Mouse (Mus musculus): ENCODE results near the gene Cltc.

Gene Cltc

DNA sequence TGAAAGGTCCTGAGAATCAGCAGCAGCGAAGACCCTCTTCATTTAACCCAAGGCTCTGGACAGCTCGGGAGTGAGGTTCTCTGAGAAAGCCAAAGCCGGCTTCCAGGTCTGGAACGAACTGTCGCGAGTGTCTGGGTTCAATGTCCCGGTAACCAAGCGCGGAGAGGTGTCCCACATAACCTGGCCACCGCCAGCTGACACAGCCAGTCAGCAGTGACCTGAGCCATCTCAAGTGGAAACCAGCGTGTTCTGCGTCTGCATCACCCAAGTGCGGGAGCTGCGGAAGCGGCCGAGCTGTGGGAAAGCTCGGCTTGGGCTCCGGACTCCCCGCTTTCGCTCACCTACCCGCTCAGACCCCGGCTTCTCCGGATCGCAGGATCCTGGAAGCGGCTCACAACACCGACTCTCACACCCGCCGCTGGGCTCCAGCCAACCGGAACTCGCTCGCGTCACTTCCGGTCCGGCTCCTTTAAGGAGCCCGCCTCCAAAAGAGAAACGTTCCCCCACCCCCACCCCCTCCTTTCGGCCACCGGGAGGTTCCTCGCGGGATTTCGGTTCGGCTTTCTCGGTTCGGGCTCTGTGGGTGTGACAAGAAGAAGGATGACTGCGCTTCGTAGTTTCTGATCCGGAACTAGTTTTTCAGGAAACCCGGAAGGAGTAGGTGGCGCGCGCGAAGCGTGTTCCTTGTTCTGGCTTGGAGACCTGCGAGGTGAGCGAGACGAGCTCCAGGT lies 73.8 kb downstream of the Cltc start, which contains the start of the genes Vmp1 and Ptrh2:
Gene Vmp1, minus strand, starts transcription at position 442 of the 731 bp plus-strand sequence.
Gene Ptrh2, plus strand, starts transcription at position 591 of the 731 bp plus-strand sequence.
- DNase-seq (ENCODE audit: low spot score in 2 of 2) = peak; percentile 89 to 90

DNA sequence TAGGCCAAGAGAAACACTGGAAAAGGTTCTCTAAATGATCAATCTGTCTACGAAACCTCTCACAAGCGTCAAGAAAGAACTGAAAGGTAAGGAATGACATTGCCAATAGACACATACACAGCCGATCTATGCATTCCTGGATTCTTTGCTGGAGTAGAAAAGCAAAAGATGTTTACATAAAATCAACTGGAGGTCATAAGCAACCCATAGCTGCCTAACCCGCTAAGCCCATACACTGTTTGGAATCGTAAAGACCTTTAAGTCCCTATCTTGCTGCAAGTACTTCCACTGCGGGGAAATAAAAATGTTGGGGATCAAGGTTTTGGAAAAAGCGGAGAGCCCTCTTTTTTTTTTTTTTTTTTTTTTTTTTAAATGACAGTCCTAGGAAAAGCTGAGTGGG lies 74.5 kb downstream of the Cltc start:
- no peak for DNase-seq (ENCODE audit: low spot score in 2 of 2)

- no peak for DNase-seq (ENCODE audit: low spot score in 2 of 2)
These were observed 75.9 kb downstream of the Cltc start for GRCm38 (mm10) chr11:86681423-86681822.

GRCm38 (mm10) chr11:86680729-86681128 lies 76.6 kb downstream of the Cltc start:
- DNase-seq (ENCODE audit: low spot score in 2 of 2) = no peak

DNA sequence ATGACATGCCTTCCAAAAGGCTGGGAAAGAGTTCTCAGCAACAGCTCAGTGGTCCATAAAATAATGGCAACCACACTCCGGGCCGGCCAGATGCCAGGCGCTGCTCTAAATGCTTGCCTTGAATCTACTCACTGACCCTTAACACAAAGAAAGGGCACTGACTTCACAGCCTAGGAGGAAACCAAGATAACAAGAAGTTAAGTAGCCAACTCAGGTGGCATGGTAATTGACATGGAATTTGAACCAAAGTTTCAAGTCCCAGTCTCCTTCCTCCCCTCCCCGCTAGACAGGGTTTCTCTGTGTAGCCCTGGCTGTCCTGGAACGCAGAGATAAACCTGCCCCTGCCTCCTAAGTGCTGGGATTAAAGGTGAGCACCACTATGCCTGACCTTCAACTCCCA lies 78.4 kb downstream of the Cltc start:
- no peak for DNase-seq (ENCODE audit: low spot score in 2 of 2)

DNA sequence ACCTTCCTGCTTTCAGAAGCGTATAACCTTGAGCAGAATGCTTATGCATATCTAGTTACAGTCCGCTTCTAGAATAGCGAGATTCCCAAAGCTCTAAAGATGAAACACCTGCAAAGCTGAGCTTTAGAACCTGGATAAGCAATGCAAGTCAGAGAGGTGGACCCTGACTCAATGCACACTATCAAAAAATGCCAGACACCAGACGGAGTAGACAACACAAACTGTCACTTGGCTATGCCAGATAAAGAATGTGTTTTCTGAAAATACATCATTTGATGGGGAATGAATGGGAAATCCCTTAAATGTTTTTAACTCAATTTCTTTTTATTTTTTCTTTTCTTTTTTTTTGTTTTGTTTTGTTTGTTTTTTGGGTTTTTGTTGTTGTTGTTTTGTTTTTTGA lies 81.8 kb downstream of the Cltc start:
- no peak for DNase-seq (ENCODE audit: low spot score in 2 of 2)

- DNase-seq (ENCODE audit: low spot score in 2 of 2) = no peak
These were observed 84.6 kb downstream of the Cltc start for GRCm38 (mm10) chr11:86672772-86673171.

- DNase-seq (ENCODE audit: low spot score in 2 of 2) = no peak
These were observed 86.2 kb downstream of the Cltc start for GRCm38 (mm10) chr11:86671041-86671675.

DNA sequence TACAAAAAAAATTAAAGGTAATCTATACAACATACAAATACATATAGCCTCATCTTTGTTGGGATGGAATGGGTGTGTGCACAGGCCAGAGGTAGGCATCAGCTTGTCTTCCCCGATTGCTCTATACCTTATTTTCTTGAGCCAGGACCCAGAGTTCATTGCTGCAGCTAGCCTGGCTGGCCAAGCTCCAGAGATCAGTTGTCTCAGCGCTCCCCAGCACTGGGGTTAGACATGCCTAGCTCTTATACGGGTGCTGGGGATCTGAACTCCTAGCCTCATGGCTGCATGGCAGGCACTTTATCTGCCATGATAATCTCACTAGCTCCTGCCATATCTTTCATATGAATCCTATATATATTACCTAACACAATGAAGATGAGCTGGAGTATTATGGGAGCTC lies 89.2 kb downstream of the Cltc start:
- no peak for DNase-seq (ENCODE audit: low spot score in 2 of 2)

- no peak for DNase-seq (ENCODE audit: low spot score in 2 of 2)
These were observed 89.8 kb downstream of the Cltc start for GRCm38 (mm10) chr11:86667553-86667952.

DNA sequence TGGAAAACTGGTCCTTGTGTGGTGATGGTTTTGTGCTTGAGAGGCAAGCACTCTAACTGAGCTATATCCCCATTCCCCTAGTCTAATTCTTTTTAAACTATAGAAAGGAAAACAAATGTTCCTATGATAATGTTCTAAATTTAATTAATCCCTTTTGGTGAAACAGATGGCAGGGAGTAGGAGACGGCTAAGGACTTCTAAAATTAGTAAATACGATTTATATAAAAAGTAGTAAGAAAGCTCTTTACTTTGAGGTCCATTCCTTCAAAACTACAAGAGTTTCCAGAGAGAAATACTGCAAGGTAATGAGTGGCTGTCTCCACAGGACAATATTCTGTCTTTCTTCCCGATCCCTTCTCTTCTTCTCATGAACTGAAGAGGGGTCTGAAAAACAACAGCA lies 93.0 kb downstream of the Cltc start:
- DNase-seq (ENCODE audit: low spot score in 2 of 2) = no peak

- DNase-seq (ENCODE audit: low spot score in 2 of 2) = no peak
These were observed 93.4 kb downstream of the Cltc start for GRCm38 (mm10) chr11:86663977-86664376.

DNA sequence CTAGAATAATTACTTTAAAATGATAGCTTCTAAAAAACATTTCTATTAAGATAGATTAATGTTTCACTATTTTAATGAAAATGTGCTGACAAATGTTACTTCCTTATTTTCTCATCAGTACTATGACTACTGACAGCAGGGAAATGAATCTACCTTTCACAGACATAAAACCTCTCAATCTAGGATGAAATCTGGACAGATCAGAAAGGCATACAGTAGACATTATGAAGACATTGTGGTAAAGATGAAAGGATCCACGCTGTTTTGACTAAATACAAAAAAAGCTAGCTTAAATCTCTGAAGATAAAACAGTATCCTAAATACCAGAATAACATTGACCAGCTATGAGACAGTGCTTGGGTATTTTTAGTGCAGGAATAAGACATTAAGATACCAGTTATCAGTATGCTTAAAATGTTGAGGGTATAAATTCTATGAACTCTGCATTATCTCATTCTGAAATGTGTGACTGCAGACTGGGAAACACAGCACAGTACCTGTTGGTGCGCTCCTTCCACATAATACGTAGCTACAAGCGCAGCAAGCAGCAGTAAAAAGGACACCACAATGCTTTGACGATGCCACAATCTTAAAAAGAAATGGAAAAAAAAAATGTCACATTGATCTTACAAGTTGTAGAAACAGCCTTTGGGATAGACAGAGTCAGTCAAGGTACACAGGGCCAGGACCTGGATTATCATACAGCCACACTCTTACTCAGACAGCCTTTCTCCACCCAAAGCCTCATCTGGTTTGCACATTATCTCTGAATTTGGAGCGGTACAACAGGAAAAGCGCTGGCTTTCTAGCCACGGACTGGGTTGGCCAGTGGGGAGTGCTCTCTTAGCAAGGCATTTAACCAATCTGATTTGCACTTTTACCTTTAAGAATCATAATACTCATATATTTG lies 94.1 kb downstream of the Cltc start:
- DNase-seq (ENCODE audit: low spot score in 2 of 2) = no peak

- no peak for DNase-seq (ENCODE audit: low spot score in 2 of 2)
These were observed 99.5 kb downstream of the Cltc start for GRCm38 (mm10) chr11:86657863-86658262.

DNA sequence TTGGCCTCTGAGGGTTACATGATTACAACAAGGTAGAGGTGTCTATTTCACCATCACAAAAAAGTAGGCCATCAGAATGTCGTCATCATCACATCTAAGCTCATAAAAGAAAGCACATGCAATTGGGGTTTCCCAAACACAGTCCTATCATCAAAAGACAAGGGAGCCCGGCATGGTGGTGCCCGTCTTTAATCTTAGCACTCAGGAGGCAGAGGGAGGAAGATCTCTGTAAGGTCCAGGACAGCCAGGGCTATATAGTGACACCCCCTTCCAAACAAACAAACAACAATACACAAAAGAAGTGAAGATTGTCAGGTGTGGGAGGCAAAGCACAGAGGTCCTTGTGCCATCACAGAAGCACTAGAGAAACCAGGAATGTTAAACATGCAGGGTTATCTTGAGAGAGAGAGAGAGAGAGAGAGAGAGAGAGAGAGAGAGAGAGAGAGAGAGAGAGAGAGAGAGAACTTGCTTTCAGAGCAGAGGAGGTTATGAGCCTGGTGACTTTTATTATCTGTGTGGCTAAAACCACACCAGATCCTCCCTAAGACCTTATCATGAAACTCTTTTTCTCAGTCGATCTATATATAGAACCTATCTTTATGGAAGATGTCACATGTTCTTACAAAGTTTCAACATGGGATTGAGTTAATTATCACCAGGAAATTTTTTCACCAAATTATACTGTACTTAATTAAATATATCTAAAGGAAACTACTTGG lies 100.4 kb downstream of the Cltc start:
- DNase-seq (ENCODE audit: low spot score in 2 of 2) = no peak

DNA sequence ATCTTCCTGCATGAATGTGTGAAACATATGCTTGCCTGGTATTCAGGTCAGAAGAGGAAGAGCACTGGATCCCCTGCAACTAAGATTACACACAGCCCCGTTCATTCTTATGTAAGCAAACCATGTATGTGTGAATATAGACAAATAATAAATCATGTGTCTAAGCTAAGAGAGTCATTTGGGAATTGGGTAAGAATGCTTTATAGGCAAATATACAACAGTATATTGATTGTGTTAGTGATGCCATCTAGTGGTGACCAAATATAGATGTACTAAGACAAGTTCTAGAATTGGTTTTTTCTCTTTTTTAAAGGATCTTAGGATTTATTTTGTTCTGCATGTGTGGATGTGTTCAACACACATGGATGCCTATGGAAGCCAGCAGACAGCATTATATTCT lies 101.7 kb downstream of the Cltc start:
- DNase-seq (ENCODE audit: low spot score in 2 of 2) = no peak

DNA sequence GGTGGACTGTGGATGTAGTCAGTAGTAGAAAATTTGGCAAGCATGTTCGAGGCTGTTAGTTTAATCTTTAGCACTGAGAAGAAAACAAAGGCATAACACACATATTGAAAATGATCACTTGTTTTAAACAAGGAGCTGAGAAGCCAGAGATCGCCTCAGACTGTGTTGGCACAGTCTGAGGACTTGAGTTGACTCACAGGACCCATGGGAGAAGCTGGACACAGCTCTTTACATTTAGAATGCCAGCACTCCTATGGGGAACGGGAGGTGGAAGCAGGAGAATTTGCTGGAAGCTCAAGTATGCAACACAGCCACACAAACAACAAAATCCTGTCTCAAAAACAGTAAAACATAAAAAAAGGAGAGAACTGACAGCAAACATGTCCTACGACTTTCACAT lies 103.3 kb downstream of the Cltc start:
- DNase-seq (ENCODE audit: low spot score in 2 of 2) = no peak

DNA sequence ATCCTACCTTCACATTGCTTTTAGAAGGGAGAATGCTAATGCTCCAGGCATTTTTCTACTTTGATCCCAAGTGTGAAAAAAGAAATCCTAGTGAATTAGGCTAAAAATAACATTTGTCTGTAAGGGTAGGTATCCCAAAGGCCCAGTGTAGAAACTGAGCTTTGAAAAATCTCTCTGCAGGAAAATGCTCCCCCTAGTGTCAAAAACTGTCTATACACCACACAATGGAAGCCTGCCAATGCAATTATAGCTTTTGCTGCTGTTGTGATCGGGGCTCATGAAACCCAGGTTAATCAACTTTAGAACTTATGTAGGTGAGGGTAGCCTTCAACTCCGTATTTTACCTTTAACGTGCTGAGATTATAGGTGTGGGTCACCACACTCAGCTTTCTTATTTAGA lies 103.9 kb downstream of the Cltc start:
- peak in 1 of 2 experiments; percentile 19 for DNase-seq (ENCODE audit: low spot score in 2 of 2)

GRCm38 (mm10) chr11:86652578-86652979 lies 104.8 kb downstream of the Cltc start:
- no peak for DNase-seq (ENCODE audit: low spot score in 2 of 2)

- no peak for DNase-seq (ENCODE audit: low spot score in 2 of 2)
These were observed 106.7 kb downstream of the Cltc start for GRCm38 (mm10) chr11:86650676-86651075.

DNA sequence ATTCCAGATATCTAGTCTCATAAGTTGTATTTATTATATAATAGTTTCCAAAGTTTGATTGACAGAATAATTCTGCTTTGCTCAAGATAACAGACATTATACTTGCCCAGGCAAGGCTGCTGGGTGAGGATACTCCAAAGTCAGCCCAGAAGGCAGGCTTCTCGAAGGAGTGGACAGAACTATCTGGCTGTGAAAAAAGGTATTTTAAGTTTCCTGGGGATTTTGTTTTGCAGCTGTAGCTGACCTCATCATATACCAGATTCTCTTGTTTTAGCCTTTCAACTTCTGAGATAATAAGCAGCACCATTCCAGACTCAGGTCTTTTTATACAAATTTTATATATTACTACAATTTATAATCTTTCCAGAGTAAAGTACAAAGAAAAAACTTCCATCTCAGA lies 107.8 kb downstream of the Cltc start:
- no peak for DNase-seq (ENCODE audit: low spot score in 2 of 2)

All from frontal cortex, postnatal 10 days (tissue).